Mouse (Mus musculus): ENCODE results near the gene Hist1h2an. TPM values are rescaled to one million over a fixed set of nuclear protein-coding genes. Genes with fewer than 3 reads are reported as not detected.
"Not testable (repeated sequence)": the region's sequence is repeated elsewhere in the genome, so short reads cannot be mapped to it uniquely, and the experiment has no call there.

Hist1h2an gene
- polyA plus RNA-seq, 1 experiment from 2014 or later: 4.1 TPM

DNA sequence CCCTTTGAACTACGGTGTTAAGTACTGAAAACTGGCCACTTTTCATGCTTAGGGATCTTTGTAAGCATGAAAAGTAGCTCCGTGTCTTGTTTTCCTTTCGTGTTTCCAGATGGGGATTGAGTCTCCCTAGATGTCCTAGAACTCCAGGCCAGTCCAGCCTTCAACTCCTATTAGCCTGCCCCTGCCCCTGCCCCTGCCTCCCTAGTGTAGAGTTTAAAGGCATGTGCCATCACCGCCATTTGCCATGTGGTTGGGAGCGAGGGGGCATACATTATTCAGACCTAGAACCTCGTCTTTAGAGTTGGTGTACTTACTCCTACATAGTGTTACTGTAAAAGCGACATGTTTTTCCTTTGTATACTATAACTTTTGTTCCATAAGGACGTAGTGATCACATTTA is 24.1 kb upstream of the Hist1h2an start:
- not testable (repeated sequence) for H3K9me3 ChIP-seq (ENCODE audit: control insufficient read depth, low read length); H3K9ac ChIP-seq (ENCODE audit: low read depth, low read length); H3K4me3 ChIP-seq (ENCODE audit: low read length); H3K4me1 ChIP-seq (ENCODE audit: control insufficient read depth, insufficient read depth, low read length); H3K27me3 ChIP-seq (replicated peaks; ENCODE audit: control insufficient read depth, insufficient read depth, low read length); H3K36me3 ChIP-seq (ENCODE audit: control insufficient read depth, insufficient read depth, low read length); H3K4me2 ChIP-seq (ENCODE audit: low read depth, low read length); H3K27ac ChIP-seq (ENCODE audit: low read length)
- peak; percentile 19 for ATAC-seq
- WGBS: no CpG with 5 or more reads among the region's 8 CpGs

GRCm38 (mm10) chr13:21810073-21810472 is 23.1 kb upstream of the Hist1h2an start, which contains the start of the genes Hist1h2bq and Hist1h2ao:
Hist1h2bq (minus strand) TSS chr13:21810197.
Hist1h2ao (plus strand) TSS chr13:21810465.
- H3K4me3 ChIP-seq (ENCODE audit: low read length); H3K9ac ChIP-seq (ENCODE audit: low read depth, low read length); H3K36me3 ChIP-seq (ENCODE audit: control insufficient read depth, insufficient read depth, low read length); H3K27me3 ChIP-seq (replicated peaks; ENCODE audit: control insufficient read depth, insufficient read depth, low read length); H3K4me1 ChIP-seq (ENCODE audit: control insufficient read depth, insufficient read depth, low read length); H3K4me2 ChIP-seq (ENCODE audit: low read depth, low read length); H3K27ac ChIP-seq (ENCODE audit: low read length); H3K9me3 ChIP-seq (ENCODE audit: control insufficient read depth, low read length): not testable (repeated sequence)
- WGBS: no CpG with 5 or more reads among the region's 23 CpGs
- peak; percentile 95 for ATAC-seq

GRCm38 (mm10) chr13:21803058-21803457 is 16.0 kb upstream of the Hist1h2an start:
- not testable (repeated sequence) for H3K27me3 ChIP-seq (replicated peaks; ENCODE audit: control insufficient read depth, insufficient read depth, low read length); H3K9ac ChIP-seq (ENCODE audit: low read depth, low read length); H3K4me2 ChIP-seq (ENCODE audit: low read depth, low read length); H3K36me3 ChIP-seq (ENCODE audit: control insufficient read depth, insufficient read depth, low read length); H3K4me3 ChIP-seq (ENCODE audit: low read length); H3K27ac ChIP-seq (ENCODE audit: low read length); H3K4me1 ChIP-seq (ENCODE audit: control insufficient read depth, insufficient read depth, low read length); H3K9me3 ChIP-seq (ENCODE audit: control insufficient read depth, low read length)
- WGBS: no CpG with 5 or more reads among the region's 4 CpGs
- peak; percentile 84 for ATAC-seq

GRCm38 (mm10) chr13:21797163-21797562 is 10.1 kb upstream of the Hist1h2an start:
- H3K9me3 ChIP-seq (ENCODE audit: control insufficient read depth, low read length); H3K4me2 ChIP-seq (ENCODE audit: low read depth, low read length); H3K4me1 ChIP-seq (ENCODE audit: control insufficient read depth, insufficient read depth, low read length); ATAC-seq; H3K27me3 ChIP-seq (replicated peaks; ENCODE audit: control insufficient read depth, insufficient read depth, low read length); H3K36me3 ChIP-seq (ENCODE audit: control insufficient read depth, insufficient read depth, low read length); H3K4me3 ChIP-seq (ENCODE audit: low read length); H3K27ac ChIP-seq (ENCODE audit: low read length); H3K9ac ChIP-seq (ENCODE audit: low read depth, low read length): not testable (repeated sequence)

GRCm38 (mm10) chr13:21795584-21795983 is 8.6 kb upstream of the Hist1h2an start:
- H3K27ac ChIP-seq (ENCODE audit: low read length): no peak overlapping the region
- WGBS: 92% methylated on average over 7 of the region's 7 CpGs
- H3K27me3 ChIP-seq (replicated peaks; ENCODE audit: control insufficient read depth, insufficient read depth, low read length): no peaks in the 10 kb centered on the region
- H3K4me1 ChIP-seq (ENCODE audit: control insufficient read depth, insufficient read depth, low read length): peaks cover under 1% of the 10 kb centered on the region; the same call in 1 of the 2 replicates
- no peaks in the 10 kb centered on the region for H3K9me3 ChIP-seq (ENCODE audit: control insufficient read depth, low read length)
- no peak overlapping the region for H3K4me3 ChIP-seq (ENCODE audit: low read length)
- H3K9ac ChIP-seq (ENCODE audit: low read depth, low read length): no peak overlapping the region
- H3K4me2 ChIP-seq (ENCODE audit: low read depth, low read length): no peak overlapping the region
- H3K36me3 ChIP-seq (ENCODE audit: control insufficient read depth, insufficient read depth, low read length): no peaks in the 10 kb centered on the region
- no peak for ATAC-seq

DNA sequence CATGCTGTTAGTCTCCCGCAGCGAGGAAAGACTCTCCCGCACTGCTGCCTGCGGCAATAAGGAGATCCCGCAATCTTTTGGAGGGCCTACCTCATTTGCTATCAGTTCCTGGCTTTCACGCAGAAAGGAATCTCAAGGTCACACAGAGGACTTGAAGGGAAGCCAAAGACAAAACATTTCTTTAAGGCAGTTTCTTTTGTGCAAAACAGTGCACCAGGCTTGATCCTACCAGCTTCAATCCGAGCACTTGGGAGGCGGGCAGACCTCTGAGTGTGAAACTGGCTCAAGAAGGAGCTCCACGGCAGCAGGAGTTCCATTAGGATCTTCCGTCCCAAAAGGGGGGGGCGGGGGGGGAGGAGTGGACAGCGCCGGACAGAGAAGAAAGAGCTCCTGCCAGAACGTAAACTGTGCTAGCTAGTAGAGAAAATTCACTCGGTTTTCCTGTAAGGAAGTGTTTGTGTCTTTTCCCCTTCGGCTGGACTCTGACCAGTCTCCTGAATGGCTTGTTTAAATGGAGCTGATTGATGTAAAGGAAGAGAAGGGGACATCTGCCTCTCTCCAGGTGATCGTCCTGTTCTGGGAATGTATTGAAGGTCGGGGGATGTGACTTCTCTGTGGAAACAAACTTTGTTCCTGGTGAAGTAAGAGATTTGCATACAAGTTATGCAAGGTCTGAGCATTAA is 3.7 kb upstream of the Hist1h2an start:
- H3K36me3 ChIP-seq (ENCODE audit: control insufficient read depth, insufficient read depth, low read length): no peaks in the 10 kb centered on the region
- WGBS: 8% methylated on average over 17 of the region's 18 CpGs
- peak overlapping the region; percentile 68 for H3K9ac ChIP-seq (ENCODE audit: low read depth, low read length)
- H3K4me2 ChIP-seq (ENCODE audit: low read depth, low read length): peak overlapping the region; percentile 62
- H3K27me3 ChIP-seq (replicated peaks; ENCODE audit: control insufficient read depth, insufficient read depth, low read length): no peaks in the 10 kb centered on the region
- H3K4me1 ChIP-seq (ENCODE audit: control insufficient read depth, insufficient read depth, low read length): peaks cover 11% of the 10 kb centered on the region
- H3K27ac ChIP-seq (ENCODE audit: low read length): peak overlapping the region; percentile 56
- no peaks in the 10 kb centered on the region for H3K9me3 ChIP-seq (ENCODE audit: control insufficient read depth, low read length)
- 0 out of 2 replicates have a peak, but pooled peaks have one; percentile 4 for ATAC-seq
- peak overlapping the region; percentile 36 for H3K4me3 ChIP-seq (ENCODE audit: low read length)

DNA sequence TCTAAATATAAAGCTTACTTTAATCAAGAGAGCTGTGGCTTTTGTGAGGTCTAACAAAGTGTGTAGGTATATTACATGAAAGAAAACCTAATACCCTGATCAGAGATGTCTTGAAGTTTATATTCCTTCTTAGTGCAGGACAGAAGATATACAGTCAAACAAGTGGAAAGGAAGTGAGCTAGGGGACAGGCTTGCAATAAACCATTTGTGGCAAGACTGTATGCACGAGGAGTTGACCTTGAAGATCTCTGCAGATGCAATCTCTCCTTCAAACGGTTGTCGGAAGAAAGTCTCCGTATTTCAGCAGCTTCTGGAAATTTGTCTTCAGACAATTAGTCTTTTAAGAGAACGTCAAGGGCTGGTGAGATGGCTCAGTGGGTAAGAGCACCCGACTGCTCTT is 2.9 kb upstream of the Hist1h2an start:
- WGBS: 47% methylated on average over 6 of the region's 6 CpGs
- Histone ChIP-seq H3K9ac (ENCODE audit: low read depth, low read length) (no peak overlapping the region), H3K9me3 (ENCODE audit: control insufficient read depth, low read length) (no peaks in the 10 kb centered on the region), H3K27me3 (replicated peaks; ENCODE audit: control insufficient read depth, insufficient read depth, low read length) (no peaks in the 10 kb centered on the region), H3K27ac (ENCODE audit: low read length) (no peak overlapping the region), H3K4me2 (ENCODE audit: low read depth, low read length) (no peak overlapping the region), H3K4me3 (ENCODE audit: low read length) (no peak overlapping the region), H3K36me3 (ENCODE audit: control insufficient read depth, insufficient read depth, low read length) (no peaks in the 10 kb centered on the region), H3K4me1 (ENCODE audit: control insufficient read depth, insufficient read depth, low read length) (peaks cover 12% of the 10 kb centered on the region)
- no peak for ATAC-seq

DNA sequence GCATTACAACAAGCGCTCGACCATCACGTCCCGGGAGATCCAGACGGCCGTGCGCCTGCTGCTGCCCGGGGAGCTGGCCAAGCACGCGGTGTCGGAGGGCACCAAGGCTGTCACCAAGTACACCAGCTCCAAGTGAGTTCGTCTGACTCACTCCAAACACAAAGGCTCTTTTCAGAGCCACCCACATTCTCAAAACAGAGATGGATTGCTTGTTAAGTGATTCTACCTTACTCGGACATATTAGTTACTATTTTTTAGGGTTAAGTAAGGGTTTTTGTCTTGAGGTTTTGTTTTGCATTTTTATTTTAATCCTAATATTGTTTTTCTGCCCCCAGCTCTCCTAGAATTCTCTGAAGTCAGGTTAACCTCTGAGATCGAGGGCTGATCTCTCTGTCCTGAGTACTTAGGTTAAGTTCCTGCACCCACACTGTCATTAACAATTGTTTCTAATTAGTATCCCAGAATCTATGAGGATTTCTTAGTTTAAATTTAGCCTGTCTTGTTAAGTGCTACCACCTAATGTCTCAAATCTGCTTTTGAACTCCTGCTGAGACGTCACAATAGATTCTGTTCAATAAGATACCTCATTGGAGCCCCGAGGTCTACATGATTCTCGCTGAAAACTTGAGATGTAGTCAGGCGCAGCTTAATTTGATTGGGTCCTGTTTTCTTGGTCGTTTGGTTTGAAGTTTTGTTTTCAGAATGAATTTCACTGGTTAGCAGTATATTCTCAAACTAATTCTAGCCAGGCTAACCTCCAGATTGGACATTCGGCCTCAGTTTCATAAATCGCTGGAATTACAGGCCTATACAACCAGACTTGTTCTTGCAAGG is 959 bp upstream of the Hist1h2an start:
- no peaks in the 10 kb centered on the region for H3K9me3 ChIP-seq (ENCODE audit: control insufficient read depth, low read length)
- no peak; the same call in 1 of the 2 replicates for ATAC-seq
- H3K4me1 ChIP-seq (ENCODE audit: control insufficient read depth, insufficient read depth, low read length): peaks cover 20% of the 10 kb centered on the region
- H3K4me2 ChIP-seq (ENCODE audit: low read depth, low read length): peak overlapping the region; percentile 43
- no peaks in the 10 kb centered on the region for H3K27me3 ChIP-seq (replicated peaks; ENCODE audit: control insufficient read depth, insufficient read depth, low read length)
- no peaks in the 10 kb centered on the region for H3K36me3 ChIP-seq (ENCODE audit: control insufficient read depth, insufficient read depth, low read length)
- 28% methylated on average over 13 of the region's 21 CpGs for WGBS
- H3K9ac ChIP-seq (ENCODE audit: low read depth, low read length): peak overlapping the region; percentile 57; the same call in 1 of the 2 replicates
- H3K27ac ChIP-seq (ENCODE audit: low read length): peak overlapping the region; percentile 33
- peak overlapping the region; percentile 16; the same call in 1 of the 2 replicates for H3K4me3 ChIP-seq (ENCODE audit: low read length)

GRCm38 (mm10) chr13:21786189-21786898 is 674 bp downstream of the Hist1h2an start:
- Histone ChIP-seq H3K27me3 (replicated peaks; ENCODE audit: control insufficient read depth, insufficient read depth, low read length) (no peaks in the 10 kb centered on the region), H3K4me2 (ENCODE audit: low read depth, low read length) (peak overlapping the region; percentile 50), H3K36me3 (ENCODE audit: control insufficient read depth, insufficient read depth, low read length) (no peaks in the 10 kb centered on the region), H3K9me3 (ENCODE audit: control insufficient read depth, low read length) (no peaks in the 10 kb centered on the region), H3K4me1 (ENCODE audit: control insufficient read depth, insufficient read depth, low read length) (peaks cover 23% of the 10 kb centered on the region), H3K27ac (ENCODE audit: low read length) (peak overlapping the region; percentile 68), H3K9ac (ENCODE audit: low read depth, low read length) (peak overlapping the region; percentile 58; the same call in 1 of the 2 replicates), H3K4me3 (ENCODE audit: low read length) (peak overlapping the region; percentile 36)
- 5% methylated on average over 8 of the region's 8 CpGs for WGBS
- no peak for ATAC-seq
